Mouse (Mus musculus) ES-Bruce4 (cell line): ENCODE results near the gene Col4a5.

Source experiments
- CTCF ChIP-seq: IDR thresholded peaks from one replicate; pipeline ENCODE4 v1.8.1; 2011; ENCODE audit warnings: low read depth, low read length
- POLR2A ChIP-seq: IDR thresholded peaks from one replicate; pipeline ENCODE4 v1.8.1; 2011; ENCODE audit warnings: low read length; ENCODE audit not compliant: insufficient read depth

- TF ChIP-seq POLR2A, result no peak
- no peak for TF ChIP-seq CTCF
Measured at GRCm38 (mm10) chrX:141547471-141547870, 72.3 kb downstream of the Col4a5 start.
